Comparison of ENCODE assay signal across 8 mouse cellular contexts in the genomic region with DNA sequence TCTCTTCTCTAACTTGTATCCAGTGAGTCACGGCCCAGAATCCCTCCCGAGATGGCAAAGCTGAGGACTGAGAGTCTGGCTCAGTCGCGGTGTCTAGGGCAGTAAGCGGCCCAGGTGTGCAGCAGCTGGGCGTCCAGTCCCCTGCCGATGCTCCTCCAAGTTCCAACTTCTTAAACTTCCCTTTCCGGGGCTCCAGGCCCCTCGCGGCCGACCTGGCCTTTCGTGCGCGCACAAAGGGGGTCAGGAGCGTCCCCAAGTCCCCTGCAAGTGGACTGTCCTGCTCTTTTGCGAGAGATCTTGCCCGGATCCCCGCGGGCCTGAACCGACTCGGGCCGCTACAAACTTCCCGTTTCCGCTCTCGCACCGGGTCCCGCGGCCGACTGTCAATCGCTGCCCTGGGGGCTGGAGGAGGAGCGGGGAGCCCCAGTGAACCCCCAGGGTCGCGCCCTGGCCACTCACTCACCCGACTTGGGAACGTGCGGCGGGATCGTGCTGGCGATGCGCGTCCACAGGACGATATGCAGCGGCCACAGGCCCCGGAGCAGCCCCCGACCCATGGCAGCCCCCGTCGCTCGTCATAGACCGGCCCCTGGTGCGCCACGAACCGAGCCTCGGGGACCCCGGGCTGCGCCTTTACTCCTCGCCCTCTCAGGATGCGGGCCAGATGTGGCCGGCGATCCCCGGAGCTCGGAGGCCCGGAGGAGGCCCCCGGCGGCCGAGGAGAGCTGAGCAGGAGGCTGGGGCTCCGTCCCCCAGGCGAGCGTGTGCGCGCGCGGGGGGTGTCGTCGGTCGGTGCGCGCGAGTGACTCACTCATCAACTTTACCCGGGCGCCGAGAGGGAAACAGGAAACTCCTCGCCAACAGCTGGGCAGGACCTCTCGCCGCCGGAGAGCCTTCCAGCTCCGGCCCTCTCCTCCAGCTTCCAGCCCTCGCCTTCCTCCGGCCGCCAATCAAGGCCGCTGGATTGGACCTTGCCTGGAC. TPM values are rescaled to one million over a fixed set of nuclear protein-coding genes. Genes with fewer than 3 reads are reported as not detected.
DNase-seq lines count a peak whose midpoint lies in the region; ATAC-seq and TF ChIP-seq lines count a peak whose summit lies in the region.

Gene Tgfbr2 (minus strand): TSS at position 880 of the 981 bp plus-strand sequence.

- under 1% methylated on average over 89 of the region's 90 CpGs for WGBS in embryonic facial prominence, embryonic 11.5 days
- under 1% methylated on average over 59 of the region's 90 CpGs for WGBS in limb, embryonic 14.5 days
- WGBS in midbrain, embryonic 15.5 days: under 1% methylated on average over 90 of the region's 90 CpGs
- under 1% methylated on average over 89 of the region's 90 CpGs for WGBS in spleen, adult 2 months

- H3K4me1 ChIP-seq in embryonic facial prominence, embryonic 11.5 days (ENCODE audit: control insufficient read depth, insufficient read depth, low read length): no peaks in the 10 kb centered on the region; the same call in 1 of the 2 replicates
- peaks cover 32% of the 10 kb centered on the region for H3K4me1 ChIP-seq in limb, embryonic 14.5 days (ENCODE audit: control insufficient read depth, insufficient read depth, low read length)
- H3K4me1 ChIP-seq in midbrain, embryonic 15.5 days: peaks cover 16% of the 10 kb centered on the region
- H3K4me1 ChIP-seq in spleen, adult 2 months (ENCODE audit: control insufficient read depth, insufficient read depth, insufficient read length): peaks cover 43% of the 10 kb centered on the region; the same call in 1 of the 2 replicates

- peak; percentile 84 for ATAC-seq in embryonic facial prominence, embryonic 11.5 days (replicated peaks; ENCODE audit: insufficient number of reproducible peaks, low FRiP score, low TSS enrichment, low read depth)
- ATAC-seq in limb, embryonic 14.5 days (ENCODE audit: low FRiP score, low read depth): peak; percentile 79
- no peak; the same call in 1 of the 2 replicates for ATAC-seq in midbrain, embryonic 15.5 days (replicated peaks)

- DNase-seq in cerebellum, adult 11-12 months: peak; percentile 4
- no peak for DNase-seq in cerebellum, adult 11 months
- peak; percentile 88 for DNase-seq in embryonic facial prominence, embryonic 11.5 days (ENCODE audit: low spot score)
- DNase-seq in heart, adult 18-20 months: peak; percentile 90 to 96
- DNase-seq in kidney, adult 11 months: peak; percentile 83
- DNase-seq in limb, embryonic 14.5 days (ENCODE audit: low spot score): peak; percentile 89
- peak; percentile 75 to 87 for DNase-seq in spleen, adult 2 months (ENCODE audit: low read depth in 1 of 2, low spot score in 2 of 2)

- peak within 1 kb of the TSS; percentile 70 for H3K27ac ChIP-seq in embryonic facial prominence, embryonic 11.5 days (replicated peaks; ENCODE audit: low read depth, low read length)
- peak within 1 kb of the TSS; percentile 99 for H3K27ac ChIP-seq in limb, embryonic 14.5 days (replicated peaks; ENCODE audit: low read depth, low read length)
- peak within 1 kb of the TSS; percentile 42; the same call in 1 of the 2 replicates for H3K27ac ChIP-seq in midbrain, embryonic 15.5 days
- peak within 1 kb of the TSS; percentile 99 for H3K27ac ChIP-seq in spleen, adult 2 months (ENCODE audit: insufficient read depth, low read length)

- no peaks in the 10 kb centered on the region for H3K9me3 ChIP-seq in embryonic facial prominence, embryonic 11.5 days (replicated peaks; ENCODE audit: control insufficient read depth, low read length)
- H3K9me3 ChIP-seq in limb, embryonic 14.5 days (ENCODE audit: control insufficient read depth, low read length): no peaks in the 10 kb centered on the region
- no peaks in the 10 kb centered on the region for H3K9me3 ChIP-seq in midbrain, embryonic 15.5 days

- TF ChIP-seq POLR2A in limb, embryonic 14.5 days (IDR thresholded peaks at IDR 0.05; ENCODE audit: borderline replicate concordance, extremely low read depth, insufficient read depth, insufficient read length): 0 out of 2 replicates have a peak, but pooled peaks have one; percentile 27
- TF ChIP-seq POLR2A in spleen, adult 2 months (IDR thresholded peaks at IDR 0.05; ENCODE audit: low read depth, low read length): peak; percentile 66

- no peaks in the 10 kb centered on the region for H3K36me3 ChIP-seq in embryonic facial prominence, embryonic 11.5 days (replicated peaks; ENCODE audit: control insufficient read depth, insufficient read depth, low read depth, low read length)
- no peaks in the 10 kb centered on the region for H3K36me3 ChIP-seq in limb, embryonic 14.5 days (ENCODE audit: control insufficient read depth, insufficient read depth, low read length)
- H3K36me3 ChIP-seq in midbrain, embryonic 15.5 days (replicated peaks): no peaks in the 10 kb centered on the region
- H3K36me3 ChIP-seq in spleen, adult 2 months (ENCODE audit: control insufficient read depth, insufficient read depth, low read length): peaks cover 1% of the 10 kb centered on the region; the same call in 1 of the 2 replicates

- peak within 1 kb of the TSS; percentile 92 for H3K9ac ChIP-seq in embryonic facial prominence, embryonic 11.5 days (replicated peaks; ENCODE audit: low read length)
- peak within 1 kb of the TSS; percentile 97 for H3K9ac ChIP-seq in limb, embryonic 14.5 days (ENCODE audit: low read depth, low read length, severe bottlenecking)
- H3K9ac ChIP-seq in midbrain, embryonic 15.5 days: peak within 1 kb of the TSS; percentile 43

- peak within 1 kb of the TSS; percentile 64 for H3K4me2 ChIP-seq in embryonic facial prominence, embryonic 11.5 days (ENCODE audit: low read depth, low read length)
- H3K4me2 ChIP-seq in limb, embryonic 14.5 days (replicated peaks; ENCODE audit: low read depth, low read length, severe bottlenecking): peak within 1 kb of the TSS; percentile 74
- peak within 1 kb of the TSS; percentile 90 for H3K4me2 ChIP-seq in midbrain, embryonic 15.5 days

- H3K4me3 ChIP-seq in embryonic facial prominence, embryonic 11.5 days (ENCODE audit: low read depth, low read length): peak within 1 kb of the TSS; percentile 84
- peak within 1 kb of the TSS; percentile 86 for H3K4me3 ChIP-seq in limb, embryonic 14.5 days (replicated peaks; ENCODE audit: low read length)
- peak within 1 kb of the TSS; percentile 48 for H3K4me3 ChIP-seq in midbrain, embryonic 15.5 days
- peak within 1 kb of the TSS; percentile 96 for H3K4me3 ChIP-seq in spleen, adult 2 months (ENCODE audit: extremely low read depth, insufficient read depth, insufficient read length)

- TF ChIP-seq CTCF in spleen, adult 2 months (IDR thresholded peaks at IDR 0.05; ENCODE audit: extremely low read depth, insufficient read depth, insufficient read length, insufficient replicate concordance): no peak

- H3K27me3 ChIP-seq in embryonic facial prominence, embryonic 11.5 days (ENCODE audit: control insufficient read depth, insufficient read depth, low read length): no peaks in the 10 kb centered on the region
- H3K27me3 ChIP-seq in limb, embryonic 14.5 days (ENCODE audit: control insufficient read depth, insufficient read depth, low read length): no peaks in the 10 kb centered on the region
- H3K27me3 ChIP-seq in midbrain, embryonic 15.5 days (replicated peaks): peaks cover 25% of the 10 kb centered on the region
- H3K27me3 ChIP-seq in spleen, adult 2 months (ENCODE audit: control insufficient read depth, insufficient read depth, low read length): no peaks in the 10 kb centered on the region

RNA-seq across cellular contexts. Expression of gene Tgfbr2, which starts in this region (rescaled TPM):
- 11.5 and 12.8 TPM in 2 replicates for polyA plus RNA-seq in embryonic facial prominence, embryonic 11.5 days (2014; fragmentation: Nextera tagmentation; extraction: Ambion mirVana)
- total RNA-seq in heart, adult 18-20 months (2021): 10 to 100 TPM; 28.7 to 33.6 TPM
- 58.8 and 73.8 TPM in 2 replicates for polyA plus RNA-seq in limb, embryonic 14.5 days (2012; rRNA removed)
- polyA plus RNA-seq in limb, embryonic 14.5 days (2014; fragmentation: Nextera tagmentation; extraction: Ambion mirVana): 67.2 and 71.5 TPM in 2 replicates
- 8.5 and 9.0 TPM in 2 replicates for polyA plus RNA-seq in midbrain, embryonic 15.5 days (2015; fragmentation: Nextera tagmentation; extraction: Ambion mirVana)
- polyA plus RNA-seq in spleen, adult 2 months (2012; rRNA removed): 57.1 and 77.5 TPM in 2 replicates

Comparison
In these comparisons a context has a peak if more than half of its experiments do, and no peak if none do; other contexts are left out.
1. H3K27ac ChIP-seq: peak in every context shown above with its lines; median percentile 99 in limb, embryonic 14.5 days; 99 in spleen, adult 2 months; 70 in embryonic facial prominence, embryonic 11.5 days; 42 in midbrain, embryonic 15.5 days.
2. H3K9ac ChIP-seq: peak in every context shown above with its lines; median percentile 97 in limb, embryonic 14.5 days; 92 in embryonic facial prominence, embryonic 11.5 days; 43 in midbrain, embryonic 15.5 days.